Mouse (Mus musculus): ENCODE data around the gene Slc41a2. TPM values are rescaled to one million over a fixed set of nuclear protein-coding genes. Genes with fewer than 3 reads are reported as not detected.
"Not testable (repeated sequence)": the region's sequence is repeated elsewhere in the genome, so short reads cannot be mapped to it uniquely, and the experiment has no call there.

Slc41a2 gene
- polyA plus RNA-seq, 1 experiment = 11.7 TPM

DNA sequence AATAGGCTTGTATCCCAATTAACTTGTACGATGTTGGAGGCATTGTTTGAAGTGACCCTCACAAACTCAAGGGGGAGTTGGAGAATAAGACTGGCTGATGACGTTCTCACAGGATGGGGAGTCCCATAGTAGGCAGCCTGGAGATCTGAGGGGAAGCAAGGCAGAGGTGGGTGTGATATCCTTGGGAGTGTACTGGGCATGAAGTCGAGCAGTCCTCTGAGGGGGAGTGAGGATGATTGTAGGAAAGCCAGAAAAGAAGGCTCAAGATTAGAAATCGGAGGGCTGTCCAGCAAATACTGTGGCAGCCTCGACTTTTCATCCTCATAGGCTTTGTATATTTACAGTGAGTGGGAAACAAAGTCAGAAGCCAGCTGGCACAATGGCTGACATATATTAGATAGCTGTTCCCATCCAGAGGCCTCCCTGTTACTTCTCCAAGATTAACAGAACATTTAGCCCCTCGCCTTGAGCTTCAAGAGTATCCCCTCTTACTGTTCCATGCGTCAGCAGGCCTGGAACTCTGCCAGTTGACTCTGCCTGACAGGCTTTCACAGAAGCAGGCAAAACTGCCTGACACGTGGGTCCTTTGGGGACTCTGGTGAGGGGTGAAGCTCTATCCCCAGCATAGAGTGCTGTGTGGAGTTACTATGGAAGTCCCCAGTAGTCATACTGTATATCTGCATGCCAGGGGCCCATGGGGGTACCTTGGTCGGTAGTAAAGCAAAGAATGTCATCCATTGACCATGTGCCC lies 40.6 kb upstream of the Slc41a2 start:
- TF ChIP-seq POLR2A (IDR thresholded peaks at IDR 0.05; ENCODE audit: borderline replicate concordance, insufficient read depth, low read length) = no peak
- no peak for TF ChIP-seq CTCF (IDR thresholded peaks at IDR 0.05; ENCODE audit: borderline replicate concordance, insufficient read depth, low read depth, low read length)
- Histone ChIP-seq H3K4me1 (ENCODE audit: control insufficient read depth, insufficient read depth, low read length) (no peaks in the 10 kb centered on the region), H3K4me3 (replicated peaks; ENCODE audit: insufficient read depth, low read depth, low read length) (no peak overlapping the region), H3K27me3 (ENCODE audit: control insufficient read depth, insufficient read depth, low read length) (no peaks in the 10 kb centered on the region), H3K27ac (ENCODE audit: insufficient read depth, low read length) (no peak overlapping the region)
- no peak for DNase-seq
- WGBS = 50% methylated on average over 9 of the region's 9 CpGs

DNA sequence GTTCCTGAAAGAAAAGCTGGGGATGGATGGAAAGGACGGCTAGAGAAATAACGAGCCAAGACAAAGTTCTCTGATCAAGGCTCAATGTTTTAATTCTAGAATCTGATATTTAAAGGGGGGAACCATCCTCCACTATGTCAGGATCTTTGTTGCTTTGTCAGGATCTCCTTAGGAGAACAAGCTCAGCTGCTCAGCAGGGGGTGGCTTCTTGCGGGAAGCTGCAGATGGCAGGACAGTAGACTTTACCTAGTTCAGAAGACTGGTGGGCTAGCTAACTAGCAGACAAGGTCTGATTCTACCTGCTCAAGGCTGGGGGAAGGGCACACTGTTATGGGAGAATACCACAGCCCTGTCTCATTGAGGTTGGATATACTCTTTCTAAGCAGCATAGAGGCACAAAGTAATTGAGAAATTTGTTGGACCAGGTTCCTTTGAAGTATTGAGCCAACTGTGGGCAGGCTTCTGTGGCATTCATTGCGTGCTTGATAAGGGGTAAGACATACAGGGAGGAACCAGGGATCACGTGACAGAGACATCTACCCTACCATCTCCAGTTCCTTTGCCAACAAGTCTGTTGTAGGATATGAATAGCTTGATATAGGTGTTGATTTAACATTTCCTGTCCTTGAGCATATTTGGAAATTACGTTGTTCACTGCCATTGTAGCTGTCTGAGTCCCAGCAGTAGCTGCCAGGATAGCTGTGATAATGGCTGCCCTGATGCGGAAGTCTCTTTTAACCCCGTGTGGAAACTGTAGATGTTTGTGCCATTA lies 39.4 kb upstream of the Slc41a2 start:
- Histone ChIP-seq H3K27ac (ENCODE audit: insufficient read depth, low read length) (no peak overlapping the region), H3K4me1 (ENCODE audit: control insufficient read depth, insufficient read depth, low read length) (no peaks in the 10 kb centered on the region), H3K27me3 (ENCODE audit: control insufficient read depth, insufficient read depth, low read length) (no peaks in the 10 kb centered on the region), H3K4me3 (replicated peaks; ENCODE audit: insufficient read depth, low read depth, low read length) (no peak overlapping the region)
- 72% methylated on average over 8 of the region's 8 CpGs for WGBS
- DNase-seq = peak; percentile 22
- TF ChIP-seq POLR2A (IDR thresholded peaks at IDR 0.05; ENCODE audit: borderline replicate concordance, insufficient read depth, low read length) = no peak
- TF ChIP-seq CTCF (IDR thresholded peaks at IDR 0.05; ENCODE audit: borderline replicate concordance, insufficient read depth, low read depth, low read length) = no peak

DNA sequence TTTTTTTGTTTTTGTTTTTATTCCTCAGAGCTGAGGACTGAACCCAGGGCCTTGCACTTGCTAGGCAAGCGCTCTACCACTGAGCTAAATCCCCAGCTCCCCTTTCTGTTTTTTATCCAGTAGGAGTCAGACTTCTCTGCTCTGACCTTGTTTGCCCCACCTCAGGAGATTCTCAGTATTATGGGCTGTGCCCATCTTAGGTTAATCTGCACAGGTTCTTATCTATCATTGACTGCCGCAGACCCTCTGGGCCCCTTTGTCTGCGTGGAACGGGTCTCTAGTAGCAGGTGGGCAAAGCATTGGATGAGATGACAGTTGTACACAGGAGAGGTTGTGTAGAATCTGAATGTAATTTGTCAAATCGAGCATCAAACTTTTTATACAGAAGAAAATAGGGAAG lies 37.8 kb upstream of the Slc41a2 start:
- H3K27me3 ChIP-seq (ENCODE audit: control insufficient read depth, insufficient read depth, low read length); H3K4me3 ChIP-seq (replicated peaks; ENCODE audit: insufficient read depth, low read depth, low read length); H3K27ac ChIP-seq (ENCODE audit: insufficient read depth, low read length); H3K4me1 ChIP-seq (ENCODE audit: control insufficient read depth, insufficient read depth, low read length); DNase-seq: not testable (repeated sequence)
- WGBS = 95% methylated on average over 5 of the region's 5 CpGs

DNA sequence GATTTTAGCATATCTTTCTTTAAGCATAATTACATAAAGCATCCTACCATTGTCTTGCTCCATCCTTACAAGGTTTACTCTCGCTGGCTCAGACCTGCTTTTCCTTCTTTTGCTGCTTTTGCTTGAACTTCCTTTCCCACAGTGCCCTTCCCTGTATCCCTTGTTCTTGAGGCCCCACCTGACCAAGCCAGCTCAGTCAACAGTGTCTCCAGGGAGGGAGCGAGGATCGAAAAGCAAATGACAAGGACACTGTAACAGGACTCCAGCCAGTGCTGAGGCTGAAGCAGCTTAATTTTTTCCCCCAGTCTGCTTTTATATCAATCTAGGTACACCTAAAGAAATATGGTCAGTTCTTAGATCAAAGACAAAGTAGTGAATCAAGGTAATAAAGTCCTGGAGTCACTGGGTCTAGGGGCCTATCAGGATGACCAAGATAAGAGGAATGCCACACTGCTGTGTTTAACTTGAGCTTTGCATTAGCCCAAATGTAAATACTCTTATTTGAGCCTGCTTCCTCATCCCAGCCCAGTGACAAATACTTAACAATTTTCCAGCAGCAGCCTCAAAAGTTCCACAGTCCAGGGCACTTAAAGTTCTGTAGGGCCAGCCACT lies 36.5 kb upstream of the Slc41a2 start:
- WGBS = 96% methylated on average over 3 of the region's 3 CpGs
- no peak overlapping the region for H3K27ac ChIP-seq (ENCODE audit: insufficient read depth, low read length)
- DNase-seq = no peak
- H3K27me3 ChIP-seq (ENCODE audit: control insufficient read depth, insufficient read depth, low read length) = no peaks in the 10 kb centered on the region
- H3K4me3 ChIP-seq (replicated peaks; ENCODE audit: insufficient read depth, low read depth, low read length) = no peak overlapping the region
- TF ChIP-seq POLR2A (IDR thresholded peaks at IDR 0.05; ENCODE audit: borderline replicate concordance, insufficient read depth, low read length) (no peak), CTCF (IDR thresholded peaks at IDR 0.05; ENCODE audit: borderline replicate concordance, insufficient read depth, low read depth, low read length) (no peak)
- no peaks in the 10 kb centered on the region for H3K4me1 ChIP-seq (ENCODE audit: control insufficient read depth, insufficient read depth, low read length)

DNA sequence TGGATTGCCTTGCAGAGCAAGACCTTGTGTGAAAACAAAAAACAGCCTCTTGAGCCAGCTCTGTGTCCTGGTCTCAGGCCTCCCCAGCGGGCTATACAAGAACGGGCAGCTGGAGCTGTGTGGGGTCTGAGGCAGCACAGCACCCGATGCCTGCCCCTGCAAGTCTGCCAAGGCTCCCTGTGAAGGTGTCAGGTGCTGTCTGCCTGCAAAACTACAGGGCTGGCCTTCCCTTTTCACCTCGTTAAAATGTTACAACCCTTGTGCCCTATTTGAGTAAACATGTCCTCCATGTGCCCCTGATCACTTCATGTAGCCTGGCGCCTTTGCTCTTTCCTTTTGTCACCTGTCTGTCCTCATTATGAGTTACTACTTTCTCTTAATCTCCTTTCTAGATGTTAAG lies 31.2 kb upstream of the Slc41a2 start:
- no peak for TF ChIP-seq POLR2A (IDR thresholded peaks at IDR 0.05; ENCODE audit: borderline replicate concordance, insufficient read depth, low read length)
- TF ChIP-seq CTCF (IDR thresholded peaks at IDR 0.05; ENCODE audit: borderline replicate concordance, insufficient read depth, low read depth, low read length) = no peak
- no peak overlapping the region for H3K4me3 ChIP-seq (replicated peaks; ENCODE audit: insufficient read depth, low read depth, low read length)
- no peak overlapping the region for H3K27ac ChIP-seq (ENCODE audit: insufficient read depth, low read length)
- 40% methylated on average over 5 of the region's 5 CpGs for WGBS
- H3K4me1 ChIP-seq (ENCODE audit: control insufficient read depth, insufficient read depth, low read length) = no peaks in the 10 kb centered on the region; the same call in 1 of the 2 replicates
- H3K27me3 ChIP-seq (ENCODE audit: control insufficient read depth, insufficient read depth, low read length) = no peaks in the 10 kb centered on the region
- peak in 1 of 2 experiments; percentile 19 for DNase-seq

DNA sequence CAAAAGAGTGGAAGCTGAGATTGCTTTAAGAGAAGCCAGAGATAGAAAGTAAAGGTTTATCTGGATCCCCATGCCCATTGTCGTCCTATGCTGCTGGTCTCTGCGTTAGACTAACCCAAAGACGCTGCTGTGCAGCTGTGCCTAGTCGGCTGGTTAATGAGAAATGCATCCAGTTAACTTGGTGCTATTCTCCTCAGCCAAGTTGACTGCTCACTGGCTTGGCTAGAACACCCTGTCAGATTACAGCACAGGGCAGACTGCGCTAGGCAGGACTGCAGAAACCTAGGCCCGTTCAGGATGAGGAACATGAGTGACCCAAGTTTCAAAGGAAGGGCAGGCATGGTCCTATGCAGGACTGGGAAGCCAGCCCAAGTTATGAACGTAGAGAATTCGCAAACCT lies 25.8 kb upstream of the Slc41a2 start:
- TF ChIP-seq CTCF (IDR thresholded peaks at IDR 0.05; ENCODE audit: borderline replicate concordance, insufficient read depth, low read depth, low read length) (no peak), POLR2A (IDR thresholded peaks at IDR 0.05; ENCODE audit: borderline replicate concordance, insufficient read depth, low read length) (no peak)
- H3K27ac ChIP-seq (ENCODE audit: insufficient read depth, low read length) = no peak overlapping the region
- H3K4me3 ChIP-seq (replicated peaks; ENCODE audit: insufficient read depth, low read depth, low read length) = no peak overlapping the region
- WGBS = 95% methylated on average over 8 of the region's 8 CpGs
- H3K4me1 ChIP-seq (ENCODE audit: control insufficient read depth, insufficient read depth, low read length) = no peaks in the 10 kb centered on the region
- H3K27me3 ChIP-seq (ENCODE audit: control insufficient read depth, insufficient read depth, low read length) = no peaks in the 10 kb centered on the region
- no peak for DNase-seq

DNA sequence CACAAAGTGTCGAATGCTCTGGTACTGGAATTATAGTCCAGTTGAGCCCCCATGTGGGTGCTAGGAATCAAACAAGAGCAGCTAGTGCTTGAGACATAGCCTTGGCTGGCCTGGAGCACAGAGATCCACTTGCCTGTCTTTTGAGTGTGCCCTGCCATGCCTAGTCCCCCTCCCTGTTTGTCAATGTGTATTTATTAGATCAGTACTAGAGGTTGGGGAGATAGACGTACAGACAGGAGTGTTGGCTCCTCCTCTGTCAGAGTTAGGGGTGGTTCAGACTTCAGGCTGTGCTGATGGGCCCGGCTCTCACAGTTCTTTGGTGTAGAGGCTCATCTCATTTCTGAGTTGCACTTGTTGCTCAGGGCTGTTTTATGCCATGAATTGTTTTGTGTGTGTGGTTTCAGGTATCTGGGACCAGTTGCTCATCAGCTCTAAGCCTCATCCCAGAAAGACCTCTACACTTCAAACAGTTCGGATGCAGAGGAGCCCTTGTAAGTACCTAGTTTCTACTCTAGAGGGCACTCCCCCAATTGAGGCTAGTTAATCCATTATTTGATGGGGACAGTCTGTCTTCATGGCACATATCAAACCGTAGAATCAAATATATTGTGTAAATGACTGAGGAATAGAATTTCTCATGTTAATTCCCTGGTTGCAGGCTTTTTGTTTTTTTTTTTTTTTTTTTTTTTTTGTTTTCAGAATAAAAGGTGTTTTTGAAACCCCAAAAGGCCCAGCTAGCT lies 24.1 kb upstream of the Slc41a2 start:
- no peak for TF ChIP-seq POLR2A (IDR thresholded peaks at IDR 0.05; ENCODE audit: borderline replicate concordance, insufficient read depth, low read length)
- TF ChIP-seq CTCF (IDR thresholded peaks at IDR 0.05; ENCODE audit: borderline replicate concordance, insufficient read depth, low read depth, low read length) = peak; percentile 30; the same call in 1 of the 2 replicates
- no peak overlapping the region for H3K27ac ChIP-seq (ENCODE audit: insufficient read depth, low read length)
- H3K4me1 ChIP-seq (ENCODE audit: control insufficient read depth, insufficient read depth, low read length) = no peaks in the 10 kb centered on the region
- no peak overlapping the region for H3K4me3 ChIP-seq (replicated peaks; ENCODE audit: insufficient read depth, low read depth, low read length)
- peak in 1 of 2 experiments; percentile 43 for DNase-seq
- 29% methylated on average over 5 of the region's 5 CpGs for WGBS
- H3K27me3 ChIP-seq (ENCODE audit: control insufficient read depth, insufficient read depth, low read length) = no peaks in the 10 kb centered on the region

Data from cerebellum, adult 2 months (tissue).